Mouse (Mus musculus) T-cell, adult 2 months (primary cell): ENCODE data around the gene Mrpl17.
"Not testable (repeated sequence)": the region's sequence is repeated elsewhere in the genome, so short reads cannot be mapped to it uniquely, and the experiment has no call there.

Experiments
- DNase-seq: peaks from one replicate; pipeline ENCODE4 v3.0.0; 2022; ENCODE audit warnings: low spot score

Gene Mrpl17

GRCm38 (mm10) chr7:105810877-105811489 lies at the start of gene Mrpl17:
TSS of gene Mrpl17 (minus strand) at chr7:105811099.
- DNase-seq, result peak; percentile 100

- DNase-seq, result not testable (repeated sequence)
These were observed 45.0 kb upstream of the Mrpl17 start for GRCm38 (mm10) chr7:105855718-105856560.

DNA sequence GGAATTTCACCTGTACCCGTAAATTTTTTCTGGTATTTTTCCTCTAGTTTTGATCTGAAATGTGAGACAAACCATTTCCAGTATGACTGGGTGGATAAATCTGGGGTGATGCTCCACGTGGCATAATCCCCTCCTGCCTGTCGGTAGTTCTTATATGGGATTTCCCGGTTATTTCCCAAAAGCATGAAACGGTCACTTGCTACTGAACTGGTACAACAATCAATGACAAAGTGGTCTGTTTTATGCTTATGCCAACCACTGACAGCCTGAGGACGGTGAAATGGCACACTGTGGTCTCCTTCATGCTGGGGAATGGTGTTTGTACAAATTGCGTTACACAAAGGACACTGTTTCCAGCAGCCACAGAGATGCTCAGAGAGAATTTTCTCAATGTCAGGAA lies 13.4 kb upstream of the Mrpl17 start:
- DNase-seq, result no peak

DNA sequence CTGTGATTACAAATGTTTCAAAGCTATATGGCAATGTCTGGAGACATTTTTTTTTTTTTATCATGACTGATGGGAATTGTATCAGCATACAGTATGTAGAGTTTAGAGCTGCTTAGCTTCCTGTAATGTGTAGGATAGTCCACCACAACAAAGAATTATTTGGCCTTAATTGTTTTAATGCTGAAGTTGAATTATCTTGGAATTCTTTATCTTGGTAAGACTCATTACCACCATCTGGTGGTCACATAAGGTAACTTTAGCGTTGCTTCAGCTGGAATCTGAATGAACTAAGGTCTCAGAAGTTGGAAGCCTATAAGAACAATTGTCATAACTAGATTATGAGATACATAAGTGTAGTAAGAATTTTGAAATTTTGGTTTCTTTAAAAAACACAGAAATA lies 7.6 kb upstream of the Mrpl17 start:
- no peak for DNase-seq

- DNase-seq, result no peak
These were observed 5.8 kb upstream of the Mrpl17 start for GRCm38 (mm10) chr7:105816736-105817135.

- DNase-seq, result no peak
These were observed 2.4 kb upstream of the Mrpl17 start for GRCm38 (mm10) chr7:105813326-105813725.

- DNase-seq, result no peak
These were observed 1.7 kb upstream of the Mrpl17 start for GRCm38 (mm10) chr7:105812566-105812965.

DNA sequence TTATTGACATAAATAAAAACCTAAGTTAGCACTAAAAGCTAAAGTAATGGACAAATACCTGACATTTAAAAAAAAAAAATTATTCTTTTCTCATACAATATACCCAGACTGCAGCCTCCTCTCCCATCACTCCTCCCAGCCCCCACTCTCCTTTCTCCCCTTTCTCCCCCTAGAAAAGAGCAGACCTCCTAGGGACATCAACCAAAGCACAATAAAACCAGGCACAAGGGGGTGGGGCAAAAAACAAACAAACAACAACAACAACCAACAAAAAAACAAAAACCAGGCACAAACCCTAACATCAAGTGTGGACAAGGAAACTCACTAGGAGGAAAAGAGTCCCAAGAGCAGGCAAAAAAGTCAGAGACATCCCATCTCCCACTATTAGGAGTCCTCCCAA lies 617 bp upstream of the Mrpl17 start:
- no peak for DNase-seq

- no peak for DNase-seq
These were observed 521 bp downstream of the Mrpl17 start for GRCm38 (mm10) chr7:105810280-105810876.

DNA sequence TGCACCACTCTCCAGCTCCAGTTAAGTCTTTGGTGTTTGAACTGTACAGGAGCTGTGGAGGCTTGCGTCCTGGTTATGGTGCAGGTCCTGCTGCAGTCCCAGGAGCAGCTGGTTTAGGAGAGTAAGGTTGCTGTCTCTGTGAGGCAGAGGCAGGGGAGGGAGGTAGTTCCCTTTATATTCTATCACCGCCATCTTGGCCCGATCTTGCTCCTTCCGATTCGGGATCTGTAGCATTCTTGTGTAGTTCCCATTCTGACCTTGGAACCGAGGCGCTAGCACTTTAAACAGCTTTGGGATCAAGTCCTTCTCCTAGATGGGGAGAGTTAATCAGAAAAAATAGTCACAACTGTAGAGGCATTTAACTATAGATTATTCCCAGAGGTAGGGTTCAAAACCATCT lies 1.1 kb downstream of the Mrpl17 start:
- no peak for DNase-seq

DNA sequence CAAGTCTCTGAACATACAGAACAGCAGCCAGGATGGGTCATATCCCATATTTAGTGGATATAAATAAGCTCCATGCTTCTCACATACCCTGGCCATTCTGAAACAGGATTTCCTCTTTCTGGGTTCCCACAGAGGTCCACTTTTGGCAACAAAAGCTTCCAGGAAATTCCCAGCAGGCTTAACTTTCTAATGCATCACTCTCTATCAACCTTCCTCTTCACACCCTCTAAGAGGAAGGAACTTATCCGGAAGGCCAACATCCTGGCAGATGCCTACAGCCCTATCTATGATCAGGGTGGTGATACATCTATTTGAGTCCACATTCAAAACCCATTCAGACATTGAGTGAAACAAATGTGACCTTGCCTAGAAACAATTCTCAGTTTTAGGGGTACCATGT lies 2.5 kb downstream of the Mrpl17 start:
- DNase-seq, result no peak

DNA sequence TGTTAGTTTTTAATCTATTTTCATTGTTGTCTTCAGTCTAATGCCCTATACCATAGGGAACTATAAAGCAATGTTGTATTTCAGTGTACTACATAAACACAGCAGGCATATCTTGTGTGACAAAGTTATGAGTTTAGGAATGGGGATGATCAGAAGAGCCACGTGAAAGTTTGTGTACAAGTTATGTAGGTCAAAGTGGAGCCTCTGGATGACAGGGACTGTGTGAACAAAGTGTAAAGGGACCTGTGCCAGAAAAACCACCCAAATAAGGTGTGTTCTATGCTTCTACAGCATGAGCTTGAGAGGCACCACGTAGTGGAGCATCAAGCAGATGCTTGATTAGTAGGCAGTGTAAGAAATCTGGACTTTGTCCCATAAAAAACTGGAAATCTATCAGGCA lies 4.2 kb downstream of the Mrpl17 start:
- no peak for DNase-seq

- no peak for DNase-seq
These were observed 4.8 kb downstream of the Mrpl17 start for GRCm38 (mm10) chr7:105806125-105806524.

GRCm38 (mm10) chr7:105803428-105803827 lies 7.5 kb downstream of the Mrpl17 start:
- DNase-seq, result no peak

DNA sequence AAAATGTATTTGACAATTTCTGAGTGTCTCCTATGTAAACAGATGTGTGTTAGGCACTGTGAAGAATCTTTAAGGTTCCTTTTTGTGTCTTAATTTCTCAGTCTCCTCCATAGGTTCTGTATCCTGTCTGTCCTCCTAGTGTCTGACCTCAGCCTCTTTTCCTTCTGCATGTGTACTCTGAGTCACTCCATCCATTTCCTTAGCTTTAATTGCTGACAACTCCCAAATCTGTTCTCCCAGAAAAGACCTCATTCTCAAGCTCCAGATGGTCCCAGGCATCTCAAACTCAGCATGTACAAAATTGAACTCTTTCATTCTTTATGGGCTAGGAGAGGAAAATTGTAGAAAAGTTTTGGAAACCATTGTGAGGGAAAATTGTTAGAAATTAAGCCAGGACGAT lies 8.1 kb downstream of the Mrpl17 start:
- DNase-seq, result no peak

- DNase-seq, result no peak
These were observed 8.6 kb downstream of the Mrpl17 start for GRCm38 (mm10) chr7:105802312-105802711.

- no peak for DNase-seq
These were observed 13.9 kb downstream of the Mrpl17 start for GRCm38 (mm10) chr7:105796972-105797371.

DNA sequence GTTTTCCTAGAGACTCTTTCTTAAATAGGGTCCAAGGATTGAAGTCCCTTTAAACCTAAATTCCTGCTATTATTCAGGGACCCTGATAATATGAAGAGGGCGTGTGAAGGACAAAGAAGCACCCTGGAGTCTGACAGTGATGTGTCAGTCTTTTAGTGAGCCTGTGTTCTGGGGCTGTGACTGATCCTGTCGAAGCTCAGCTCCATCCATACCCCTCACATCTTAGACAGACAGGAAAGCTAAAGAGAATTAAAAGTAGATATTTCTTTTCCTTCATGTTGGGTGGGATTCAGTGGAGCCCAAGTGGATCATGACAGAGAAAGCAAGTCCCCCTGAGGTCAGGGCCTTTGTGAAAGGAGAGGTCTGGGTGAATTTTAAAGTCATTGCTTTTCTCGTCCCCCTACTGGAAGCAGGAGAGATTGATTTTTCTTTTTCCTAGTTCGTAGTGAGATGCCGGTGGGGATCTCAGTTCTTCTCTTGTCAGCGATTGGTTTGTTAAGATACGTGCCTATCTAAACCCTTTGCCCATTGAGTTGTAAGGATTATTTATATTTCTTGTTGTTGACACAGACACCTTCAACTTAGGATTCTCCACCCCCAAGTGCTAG lies 15.0 kb downstream of the Mrpl17 start:
- no peak for DNase-seq

DNA sequence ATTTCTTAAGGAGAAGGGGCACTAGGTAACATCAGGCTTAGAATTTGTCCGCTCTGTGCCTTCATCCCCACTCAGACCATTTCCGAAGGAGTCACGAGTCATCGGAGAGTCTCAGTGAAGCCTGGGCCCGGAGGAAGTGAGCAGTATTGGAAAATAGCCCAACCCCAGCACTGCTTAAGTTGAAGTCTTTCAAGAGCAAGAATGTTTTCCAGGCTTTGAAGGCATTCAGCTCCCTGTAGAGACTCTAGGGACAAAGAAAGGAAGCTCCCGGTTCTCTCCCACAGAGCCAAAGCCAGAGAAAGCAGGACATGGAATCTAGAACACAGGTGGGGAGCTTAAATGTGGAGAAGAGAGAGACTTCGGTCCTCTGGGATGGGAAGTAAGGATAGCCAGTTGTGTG lies 17.2 kb downstream of the Mrpl17 start:
- DNase-seq, result no peak

DNA sequence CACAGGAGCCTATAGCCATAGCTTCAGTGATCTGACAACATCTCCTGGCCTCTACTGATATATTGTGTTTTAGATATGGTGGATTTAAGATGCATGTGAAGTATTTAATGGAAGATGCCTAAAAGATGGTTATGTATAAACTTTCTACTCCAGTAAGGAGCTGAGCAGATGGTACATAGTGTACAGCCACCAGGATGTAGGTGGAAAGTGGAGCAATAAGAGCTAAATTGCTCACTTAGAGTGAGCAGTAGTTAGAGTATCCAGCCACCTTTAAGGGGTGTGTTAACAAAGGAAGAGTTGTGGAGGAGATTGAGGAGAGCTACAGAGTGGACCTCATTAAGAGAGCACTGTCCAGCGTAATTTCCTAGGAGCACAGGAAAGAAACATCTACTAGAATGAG lies 19.8 kb downstream of the Mrpl17 start:
- no peak for DNase-seq

DNA sequence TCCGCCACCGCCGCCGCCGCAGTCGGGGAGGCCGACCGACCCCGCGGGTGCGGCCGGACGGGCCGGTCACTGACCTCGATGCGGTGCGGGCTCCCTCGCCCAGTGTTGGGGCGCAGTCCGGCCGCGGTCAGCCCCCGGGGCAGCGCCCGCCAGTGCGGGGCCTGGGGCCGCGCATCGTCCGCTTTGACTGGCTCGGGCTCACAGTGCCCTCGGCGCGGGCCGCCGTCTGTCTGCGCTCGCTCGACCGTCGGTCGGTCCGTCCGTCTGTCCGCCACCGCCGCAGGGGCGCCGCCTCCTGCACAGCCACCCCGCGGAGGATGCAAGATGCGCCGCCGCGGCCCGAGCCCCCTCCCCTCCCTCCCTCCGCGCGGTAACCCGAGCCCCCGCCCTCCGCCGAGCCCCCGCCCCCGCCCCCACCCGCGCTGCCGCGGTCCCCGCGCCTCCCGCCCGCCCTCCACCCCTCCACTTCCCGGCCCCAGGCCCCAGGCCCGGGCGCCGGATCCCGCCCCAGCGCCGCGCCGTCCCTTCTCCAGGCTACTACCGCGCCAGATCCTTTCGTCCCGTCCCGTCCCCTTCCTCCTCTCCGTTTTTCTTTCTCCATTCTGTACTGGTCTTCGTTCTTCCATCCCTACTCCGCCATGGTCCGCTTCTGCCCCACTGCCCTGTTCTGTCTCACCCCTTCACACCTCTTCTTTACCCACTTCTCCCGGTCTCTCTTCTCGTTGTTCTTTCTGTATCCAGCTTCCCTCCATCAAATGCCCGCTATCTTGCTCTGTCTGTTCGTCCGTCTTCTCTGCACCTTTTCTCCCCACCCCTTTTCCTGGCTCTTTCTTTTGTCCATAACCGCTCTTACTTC lies 23.4 kb downstream of the Mrpl17 start, which contains the start of gene Dchs1:
TSS of gene Dchs1 (minus strand) at position 370 of the 856 bp plus-strand sequence.
- DNase-seq, result no peak
